Comparison of ENCODE assay signal across 30 mouse cellular contexts in the genomic region with DNA sequence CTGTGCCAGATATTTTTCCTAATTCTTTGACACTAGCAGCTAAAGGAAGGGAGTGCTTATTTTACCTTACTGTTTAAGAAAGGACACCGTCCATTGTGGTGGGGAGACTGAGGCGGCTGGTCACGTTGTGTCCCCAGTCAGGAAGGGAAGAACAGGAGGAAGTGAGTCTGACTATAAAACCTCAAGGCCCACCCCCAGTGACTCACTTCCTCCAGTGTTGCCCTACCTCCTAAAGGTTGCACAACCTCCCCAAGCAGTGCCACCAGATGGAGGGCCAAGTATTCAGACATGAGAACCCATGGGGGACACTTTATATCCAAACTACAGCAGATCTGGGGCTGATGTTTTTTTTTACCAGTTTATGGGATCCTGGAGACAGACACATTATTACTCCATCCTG.
DNase-seq lines count a peak whose midpoint lies in the region; ATAC-seq lines count a peak whose summit lies in the region.
"Had no signal": no experiment of that assay in that cellular context is flagged by ENCODE, and none has a peak within 500 bp of the region (broad histone marks: within the 10 kb centered on the region; RNA-seq: fewer than 3 reads in every experiment).

No protein-coding gene starts in this region.

- 73% methylated on average over 3 of the region's 3 CpGs for WGBS in heart, embryonic 10.5 days

- ATAC-seq in megakaryocyte, adult 5-6 weeks (ENCODE audit: poor library complexity, severe bottlenecking) = peak; percentile 89
- ATAC-seq: activated CD4-positive, CD25-positive, alpha-beta regulatory T cell, adult 4 months; CD4-positive, CD25-positive, alpha-beta regulatory T cell, adult 4 months; forebrain, embryonic 15.5 days; hindbrain, postnatal 0 days; inflammation-experienced regulatory T-cells, adult 6 months had no signal

- no peaks in the 10 kb centered on the region for H3K4me1 ChIP-seq in heart, embryonic 10.5 days
- peaks cover 10% of the 10 kb centered on the region; the same call in 1 of the 2 replicates for H3K4me1 ChIP-seq in brown adipose tissue, adult 24 weeks (ENCODE audit: control insufficient read depth, insufficient read depth, insufficient read length, low read length)
- H3K4me1 ChIP-seq: embryonic facial prominence, embryonic 10.5 days; embryonic facial prominence, embryonic 13.5 days; forebrain, embryonic 12.5 days; forebrain, embryonic 15.5 days; heart, embryonic 13.5 days had no signal

- no peaks in the 10 kb centered on the region for H3K36me3 ChIP-seq in heart, embryonic 10.5 days
- H3K36me3 ChIP-seq: embryonic facial prominence, embryonic 10.5 days; embryonic facial prominence, embryonic 13.5 days; forebrain, embryonic 12.5 days; forebrain, embryonic 15.5 days; heart, embryonic 13.5 days had no signal

- no peaks in the 10 kb centered on the region for H3K9me3 ChIP-seq in heart, embryonic 10.5 days
- H3K9me3 ChIP-seq: embryonic facial prominence, embryonic 10.5 days; embryonic facial prominence, embryonic 13.5 days; forebrain, embryonic 12.5 days; forebrain, embryonic 15.5 days had no signal

- DNase-seq in heart, adult 11 months = peak; percentile 77
- DNase-seq in heart, embryonic 10.5 days (ENCODE audit: low spot score) = no peak
- DNase-seq in frontal cortex, postnatal 25 days (ENCODE audit: low spot score in 2 of 2) = no peak
- no peak for DNase-seq in left cerebral cortex, postnatal 10 days (ENCODE audit: extremely low spot score in 1 of 2, low spot score in 2 of 2)
- no peak for DNase-seq in lung, postnatal 36 days
- DNase-seq: adrenal gland, adult 8-10 months; adrenal gland, postnatal 25 days; B cell, adult 2 months; cerebellum, adult 18-20 months; cerebellum, adult 9-11 months; cerebellum, postnatal 25 days; embryo, embryonic 11 days; gastrocnemius, postnatal 10 days; gastrocnemius, postnatal 36 days; heart, adult 18-20 months; heart, postnatal 14 days; heart, postnatal 4 days had no signal

- H3K27ac ChIP-seq in heart, embryonic 10.5 days = no peak overlapping the region
- H3K27ac ChIP-seq in brown adipose tissue, adult 24 weeks (replicated peaks; ENCODE audit: low read depth, low read length) = peak overlapping the region; percentile 84
- H3K27ac ChIP-seq: embryonic facial prominence, embryonic 10.5 days; embryonic facial prominence, embryonic 13.5 days; forebrain, embryonic 12.5 days; forebrain, embryonic 15.5 days; heart, embryonic 13.5 days; hindbrain, embryonic 14.5 days; hindbrain, postnatal 0 days had no signal

- intact Hi-C loops in left cerebral cortex, postnatal 10 days (cut with DNase I) = no loop called here

- H3K27me3 ChIP-seq in heart, embryonic 10.5 days (ENCODE audit: insufficient read depth, poor library complexity, severe bottlenecking) = no peaks in the 10 kb centered on the region
- H3K27me3 ChIP-seq: embryonic facial prominence, embryonic 13.5 days; forebrain, embryonic 12.5 days; forebrain, embryonic 15.5 days; heart, embryonic 13.5 days had no signal

- H3K4me3 ChIP-seq in heart, embryonic 10.5 days = no peak overlapping the region
- H3K4me3 ChIP-seq in brown adipose tissue, adult 24 weeks (ENCODE audit: insufficient read depth, low read depth, low read length) = no peak overlapping the region
- H3K4me3 ChIP-seq: embryonic facial prominence, embryonic 10.5 days; embryonic facial prominence, embryonic 13.5 days; erythroblast, embryonic 14.5 days; forebrain, embryonic 12.5 days; forebrain, embryonic 15.5 days; heart, embryonic 13.5 days had no signal
